Mouse (Mus musculus): ENCODE measurements around the gene Uts2r.

Gene Uts2r

GRCm38 (mm10) chr11:121159971-121160370, at the start of gene Uts2r:
TSS of gene Uts2r (plus strand) at chr11:121160271.
- no peak for DNase-seq (ENCODE audit: low read depth)

- DNase-seq (ENCODE audit: low read depth), result no peak
These were observed 49.0 kb upstream of the Uts2r start for GRCm38 (mm10) chr11:121111051-121111450.

- DNase-seq (ENCODE audit: low read depth), result no peak
These were observed 48.5 kb upstream of the Uts2r start for GRCm38 (mm10) chr11:121111601-121112000.

- no peak for DNase-seq (ENCODE audit: low read depth)
These were observed 47.8 kb upstream of the Uts2r start for GRCm38 (mm10) chr11:121112091-121112775.

- peak; percentile 17 for DNase-seq (ENCODE audit: low read depth)
These were observed 42.0 kb upstream of the Uts2r start for GRCm38 (mm10) chr11:121118106-121118505.

- no peak for DNase-seq (ENCODE audit: low read depth)
These were observed 41.5 kb upstream of the Uts2r start, which contains the start of gene Tex19.2 for GRCm38 (mm10) chr11:121118577-121118976. TSS of gene Tex19.2 (minus strand) at chr11:121118677.

- DNase-seq (ENCODE audit: low read depth), result no peak
These were observed 38.9 kb upstream of the Uts2r start for GRCm38 (mm10) chr11:121121151-121121550.

GRCm38 (mm10) chr11:121122024-121122670, 37.9 kb upstream of the Uts2r start:
- no peak for DNase-seq (ENCODE audit: low read depth)

GRCm38 (mm10) chr11:121123438-121123837, 36.6 kb upstream of the Uts2r start:
- DNase-seq (ENCODE audit: low read depth), result no peak

GRCm38 (mm10) chr11:121125522-121126172, 34.4 kb upstream of the Uts2r start:
- no peak for DNase-seq (ENCODE audit: low read depth)

- DNase-seq (ENCODE audit: low read depth), result peak; percentile 67
These were observed 33.7 kb upstream of the Uts2r start for GRCm38 (mm10) chr11:121126395-121126794.

GRCm38 (mm10) chr11:121127441-121127840, 32.6 kb upstream of the Uts2r start:
- DNase-seq (ENCODE audit: low read depth), result no peak

- no peak for DNase-seq (ENCODE audit: low read depth)
These were observed 30.5 kb upstream of the Uts2r start for GRCm38 (mm10) chr11:121129616-121130015.

GRCm38 (mm10) chr11:121134600-121134999, 25.5 kb upstream of the Uts2r start:
- DNase-seq (ENCODE audit: low read depth), result no peak

GRCm38 (mm10) chr11:121137682-121138081, 22.4 kb upstream of the Uts2r start:
- DNase-seq (ENCODE audit: low read depth), result no peak

- DNase-seq (ENCODE audit: low read depth), result no peak
These were observed 21.3 kb upstream of the Uts2r start for GRCm38 (mm10) chr11:121138732-121139131.

- DNase-seq (ENCODE audit: low read depth), result peak; percentile 32
These were observed 16.6 kb upstream of the Uts2r start for GRCm38 (mm10) chr11:121143325-121144015.

GRCm38 (mm10) chr11:121145865-121146264, 14.2 kb upstream of the Uts2r start, which contains the start of gene Tex19.1:
TSS of gene Tex19.1 (plus strand) at chr11:121146143.
- DNase-seq (ENCODE audit: low read depth), result peak; percentile 64

- peak; percentile 30 for DNase-seq (ENCODE audit: low read depth)
These were observed 11.9 kb upstream of the Uts2r start for GRCm38 (mm10) chr11:121148193-121148592.

GRCm38 (mm10) chr11:121154203-121154602, 5.9 kb upstream of the Uts2r start:
- DNase-seq (ENCODE audit: low read depth), result no peak

GRCm38 (mm10) chr11:121156411-121156891, 3.6 kb upstream of the Uts2r start:
- no peak for DNase-seq (ENCODE audit: low read depth)
